Mouse (Mus musculus): ENCODE results near the gene Ptprd.

DNA sequence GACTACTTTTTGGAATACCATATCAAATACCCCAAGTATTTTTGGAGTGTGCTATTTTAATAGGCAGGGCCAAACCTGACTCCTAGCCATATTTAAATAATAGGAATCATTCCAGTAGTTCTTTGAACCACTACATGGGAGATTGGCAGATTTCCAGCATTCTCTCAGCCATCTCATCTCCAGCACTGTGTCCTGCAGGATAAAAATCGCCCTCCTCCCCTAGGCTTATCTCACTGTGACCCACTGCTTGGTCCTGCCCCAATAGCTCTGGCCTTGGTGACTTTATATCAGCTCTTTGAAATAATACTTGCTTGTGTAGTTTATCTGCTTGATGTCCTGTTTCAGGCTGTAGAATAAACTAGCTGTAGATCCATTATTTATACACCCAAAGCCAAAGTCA is 1850.2 kb downstream of the Ptprd start:
- TF ChIP-seq TAL1 (IDR thresholded peaks at IDR 0.05; ENCODE audit: low read length) (no peak), GABPA (IDR thresholded peaks at IDR 0.05; ENCODE audit: low read depth, low read length) (no peak), MAZ (IDR thresholded peaks at IDR 0.05; ENCODE audit: low read depth, low read length) (no peak), CTCF (IDR thresholded peaks at IDR 0.05 in 2 of 3, conservative IDR thresholded peaks at IDR 0.05 in 1 of 3; ENCODE audit: control insufficient read depth in 1 of 3, insufficient read depth in 1 of 3, low read depth in 2 of 3, low read length in 3 of 3, poor library complexity in 1 of 3, severe bottlenecking in 1 of 3) (no peak), MYC (IDR thresholded peaks at IDR 0.05; ENCODE audit: low read depth, low read length) (no peak), EP300 (IDR thresholded peaks at IDR 0.05; ENCODE audit: low read depth in 1 of 2, low read length in 2 of 2) (no peak), POLR2A (IDR thresholded peaks at IDR 0.05; ENCODE audit: control insufficient read depth in 1 of 2, insufficient read depth in 1 of 2, low read depth in 1 of 2, low read length in 2 of 2, poor library complexity in 1 of 2) (no peak), TBP (IDR thresholded peaks at IDR 0.05; ENCODE audit: low read depth, low read length) (no peak), NELFE (IDR thresholded peaks at IDR 0.05; ENCODE audit: low read depth, low read length) (no peak), USF1 (IDR thresholded peaks at IDR 0.05; ENCODE audit: low read depth, low read length) (no peak), MAX (IDR thresholded peaks at IDR 0.05; ENCODE audit: low read length) (no peak), E2F4 (IDR thresholded peaks at IDR 0.05; ENCODE audit: borderline replicate concordance, low read depth, low read length) (no peak), MXI1 (IDR thresholded peaks at IDR 0.05; ENCODE audit: low read depth, low read length) (no peak)

Data from MEL (cell line).